Mouse (Mus musculus): Measurements from ENCODE around the gene Fyb2. TPM values are rescaled to one million over a fixed set of nuclear protein-coding genes. Genes with fewer than 3 reads are reported as not detected.

The Fyb2 gene
- polyA plus RNA-seq, 1 experiment from 2014 or later = 0.08 TPM

DNA sequence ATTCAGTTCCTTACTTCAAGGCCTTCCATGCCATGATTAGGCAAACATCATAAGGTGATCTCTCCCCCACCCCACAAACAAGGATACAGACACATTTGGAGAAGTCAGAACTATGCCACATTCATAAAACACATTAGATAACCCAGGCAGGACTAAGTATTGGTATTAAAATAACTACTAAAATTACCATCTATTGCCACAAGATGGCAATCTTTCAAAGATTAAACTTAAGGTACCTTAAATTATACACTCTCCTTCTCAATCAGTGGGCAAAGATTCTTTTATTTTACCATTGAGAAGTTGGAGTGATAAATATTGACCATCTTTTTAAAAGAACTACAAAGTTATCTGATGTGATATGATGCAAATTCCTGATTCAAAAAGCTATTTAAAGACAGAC, 121.0 kb downstream of the Fyb2 start:
- H3K9ac ChIP-seq (ENCODE audit: low read length) = no peak overlapping the region
- no peak overlapping the region for H3K4me2 ChIP-seq (ENCODE audit: low read depth, severe bottlenecking)
- no peak for ATAC-seq (ENCODE audit: insufficient number of reproducible peaks, low FRiP score, low TSS enrichment, low read depth)
- H3K27me3 ChIP-seq (ENCODE audit: control insufficient read depth, insufficient read depth, low read length) = no peaks in the 10 kb centered on the region
- no peak for DNase-seq (ENCODE audit: low spot score)
- H3K36me3 ChIP-seq (ENCODE audit: control insufficient read depth, insufficient read depth, low read length) = no peaks in the 10 kb centered on the region
- no peak overlapping the region for H3K27ac ChIP-seq (replicated peaks; ENCODE audit: low read depth, low read length)
- no peak overlapping the region for H3K4me3 ChIP-seq (ENCODE audit: low read depth, low read length)
- no peaks in the 10 kb centered on the region for H3K9me3 ChIP-seq (ENCODE audit: control insufficient read depth, low read length)
- no peaks in the 10 kb centered on the region for H3K4me1 ChIP-seq (ENCODE audit: control insufficient read depth, insufficient read depth, low read length)

DNA sequence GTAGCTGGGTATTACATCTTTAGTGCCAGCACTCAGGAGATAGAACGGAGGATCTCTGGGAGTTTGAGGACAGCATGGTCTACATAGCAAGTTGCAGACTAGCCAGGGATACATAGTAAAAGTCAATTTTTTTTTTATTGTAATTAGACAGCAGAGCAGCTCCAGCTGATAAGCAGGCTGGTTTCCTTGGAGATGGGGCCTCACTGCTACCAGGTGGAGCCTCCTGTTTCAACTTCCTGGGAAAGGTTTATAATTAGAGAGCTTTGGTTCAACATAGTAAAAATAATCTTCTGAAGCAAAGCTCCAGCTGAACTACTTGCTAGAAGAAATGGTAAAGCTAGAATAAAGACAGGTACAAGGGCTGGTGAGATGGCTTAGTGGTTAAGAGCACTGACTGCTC, 136.8 kb downstream of the Fyb2 start:
- Histone ChIP-seq H3K27me3 (ENCODE audit: control insufficient read depth, insufficient read depth, low read length) (no peaks in the 10 kb centered on the region), H3K36me3 (ENCODE audit: control insufficient read depth, insufficient read depth, low read length) (no peaks in the 10 kb centered on the region), H3K4me2 (ENCODE audit: low read depth, severe bottlenecking) (no peak overlapping the region), H3K9me3 (ENCODE audit: control insufficient read depth, low read length) (no peaks in the 10 kb centered on the region), H3K27ac (replicated peaks; ENCODE audit: low read depth, low read length) (no peak overlapping the region), H3K4me3 (ENCODE audit: low read depth, low read length) (no peak overlapping the region), H3K4me1 (ENCODE audit: control insufficient read depth, insufficient read depth, low read length) (no peaks in the 10 kb centered on the region), H3K9ac (ENCODE audit: low read length) (no peak overlapping the region)
- DNase-seq (ENCODE audit: low spot score) (no peak), ATAC-seq (ENCODE audit: insufficient number of reproducible peaks, low FRiP score, low TSS enrichment, low read depth) (no peak)
- 83% methylated on average over 1 of the region's 1 CpGs for WGBS

DNA sequence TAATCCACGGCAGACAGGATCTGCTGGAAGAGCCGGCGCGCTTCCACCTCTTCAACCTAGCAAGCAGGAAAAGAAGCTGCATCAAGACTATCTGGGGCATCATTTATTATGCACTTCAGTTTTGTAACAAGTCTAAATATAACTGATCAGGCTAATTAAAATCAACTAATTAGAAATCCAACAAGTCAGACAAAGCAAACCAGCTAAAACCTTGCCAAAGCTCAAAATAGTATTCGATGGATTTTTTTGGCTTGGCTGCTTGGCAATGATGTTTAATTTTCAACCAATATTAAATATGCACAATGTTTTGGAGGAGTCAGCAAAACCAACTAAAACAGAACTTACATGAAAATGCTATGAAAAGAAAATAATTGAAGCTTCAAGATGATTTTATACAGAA, 138.0 kb downstream of the Fyb2 start:
- ATAC-seq (ENCODE audit: insufficient number of reproducible peaks, low FRiP score, low TSS enrichment, low read depth) = no peak
- Histone ChIP-seq H3K4me3 (ENCODE audit: low read depth, low read length) (no peak overlapping the region), H3K9ac (ENCODE audit: low read length) (no peak overlapping the region), H3K9me3 (ENCODE audit: control insufficient read depth, low read length) (no peaks in the 10 kb centered on the region), H3K4me2 (ENCODE audit: low read depth, severe bottlenecking) (no peak overlapping the region), H3K36me3 (ENCODE audit: control insufficient read depth, insufficient read depth, low read length) (no peaks in the 10 kb centered on the region), H3K27ac (replicated peaks; ENCODE audit: low read depth, low read length) (no peak overlapping the region), H3K4me1 (ENCODE audit: control insufficient read depth, insufficient read depth, low read length) (no peaks in the 10 kb centered on the region), H3K27me3 (ENCODE audit: control insufficient read depth, insufficient read depth, low read length) (no peaks in the 10 kb centered on the region)
- DNase-seq (ENCODE audit: low spot score) = no peak
- WGBS = 92% methylated on average over 5 of the region's 5 CpGs

Other genes starting within 250 kb of the Fyb2 start
- not detected in 2 replicates for gene C8b, start 147.1 kb upstream of the Fyb2 start, polyA plus RNA-seq (2014; fragmentation: Nextera tagmentation; extraction: Ambion mirVana)
- gene Gm17662, start 56.1 kb upstream of the Fyb2 start, polyA plus RNA-seq (2014; fragmentation: Nextera tagmentation; extraction: Ambion mirVana) = not detected in 2 replicates
- gene C8a, start 37.1 kb upstream of the Fyb2 start, polyA plus RNA-seq (2014; fragmentation: Nextera tagmentation; extraction: Ambion mirVana) = not detected in 2 replicates
- 0.58 and 0.72 TPM in 2 replicates for gene Prkaa2, start 196.4 kb downstream of the Fyb2 start, polyA plus RNA-seq (2014; fragmentation: Nextera tagmentation; extraction: Ambion mirVana)
- 76.1 and 81.8 TPM in 2 replicates for gene Plpp3, start 243.9 kb downstream of the Fyb2 start, polyA plus RNA-seq (2014; fragmentation: Nextera tagmentation; extraction: Ambion mirVana)

Measured in limb, embryonic 11.5 days (tissue).